Mouse (Mus musculus) layer of hippocampus, adult 9-11 months (tissue): ENCODE results near the gene Sipa1l1.

Experiments
- DNase-seq: peaks from one replicate; pipeline ENCODE4 v3.0.0; 2022

Gene Sipa1l1

GRCm38 (mm10) chr12:82168820-82169533 is at the start of gene Sipa1l1:
Gene Sipa1l1, plus strand, starts transcription at chr12:82169320.
- DNase-seq, result peak; percentile 96

DNA sequence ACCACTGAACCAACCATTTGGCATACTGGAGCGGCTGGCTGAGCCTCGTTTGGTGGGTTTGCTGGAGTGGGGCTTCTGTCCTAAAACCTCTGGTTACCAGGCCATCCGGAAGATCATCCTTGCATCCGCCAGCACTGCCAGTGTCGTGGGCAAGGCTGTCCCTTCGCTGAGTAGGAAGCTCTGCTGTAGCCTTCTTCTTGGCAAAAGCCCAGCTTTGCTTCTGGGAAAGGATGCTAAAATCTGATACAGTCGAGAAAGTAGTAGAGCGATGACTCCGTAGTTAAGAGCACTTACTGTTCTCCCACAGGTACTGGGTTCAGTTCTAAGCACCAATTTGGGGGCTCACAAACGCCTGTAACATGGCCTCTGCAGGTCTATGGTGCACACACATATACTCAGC is 47.2 kb upstream of the Sipa1l1 start:
- no peak for DNase-seq

GRCm38 (mm10) chr12:82122450-82123249 is 46.5 kb upstream of the Sipa1l1 start:
- DNase-seq, result peak; percentile 80

DNA sequence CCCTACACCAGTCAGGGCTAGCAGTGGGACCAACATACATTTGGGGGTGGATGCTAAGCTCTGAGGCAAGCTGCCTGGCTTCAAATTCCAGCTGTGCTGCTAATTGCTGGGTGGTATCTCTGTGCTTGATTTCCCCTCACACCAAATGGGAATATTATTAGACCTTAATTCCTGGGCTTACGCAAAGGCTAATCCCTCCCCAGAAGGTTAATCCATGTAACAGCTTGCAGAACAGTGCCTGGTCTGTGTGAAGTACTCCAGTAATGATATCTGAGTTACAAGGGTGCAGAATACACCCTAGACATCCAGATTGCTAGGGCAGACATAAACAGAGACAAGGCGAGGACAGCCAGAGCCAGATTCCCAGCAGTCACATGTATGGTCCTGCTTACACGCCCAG is 42.3 kb upstream of the Sipa1l1 start:
- no peak for DNase-seq

DNA sequence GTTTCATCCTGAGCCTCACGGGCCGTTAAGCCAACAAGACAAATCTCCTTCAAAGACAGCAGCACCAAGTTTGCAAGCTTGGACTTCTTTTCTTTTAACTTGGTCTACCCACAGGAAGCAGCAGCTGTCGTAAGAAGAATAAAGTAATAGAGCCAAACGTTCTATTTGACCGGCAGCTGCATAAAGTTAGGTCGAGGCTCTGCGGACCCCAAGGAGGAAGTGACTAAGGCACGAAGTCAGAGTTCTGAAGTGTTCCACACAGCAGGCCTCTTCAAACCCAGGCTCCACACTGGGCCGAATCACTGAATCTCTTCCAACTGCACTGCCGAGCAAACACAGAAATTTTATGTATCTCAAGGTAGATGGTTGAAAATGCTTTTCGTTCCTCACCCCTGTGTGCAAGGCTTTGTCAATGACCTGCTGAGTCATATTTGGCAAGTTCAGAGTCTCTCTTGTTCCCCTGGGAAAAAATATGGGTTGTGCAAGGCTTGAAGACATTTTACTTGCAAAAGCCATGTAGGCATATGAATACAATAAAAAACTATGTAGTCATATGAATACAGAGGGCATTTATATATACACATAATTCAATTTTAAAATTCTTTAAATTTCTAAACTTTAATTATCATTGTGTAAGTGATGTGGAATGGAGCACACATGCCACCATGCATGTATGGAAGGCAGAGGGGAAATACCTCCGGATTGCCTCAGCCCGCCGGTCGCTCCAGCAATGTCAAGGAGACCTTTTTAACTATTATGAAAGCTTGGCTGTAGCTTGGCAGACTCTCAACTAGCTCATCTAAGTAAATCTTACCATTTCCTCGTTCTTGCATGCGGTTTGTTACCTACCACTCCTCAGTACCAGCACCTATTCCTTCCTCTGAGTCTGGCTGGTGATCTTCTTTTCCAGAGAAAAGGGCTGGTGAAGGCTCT is 29.6 kb upstream of the Sipa1l1 start:
- DNase-seq, result no peak

DNA sequence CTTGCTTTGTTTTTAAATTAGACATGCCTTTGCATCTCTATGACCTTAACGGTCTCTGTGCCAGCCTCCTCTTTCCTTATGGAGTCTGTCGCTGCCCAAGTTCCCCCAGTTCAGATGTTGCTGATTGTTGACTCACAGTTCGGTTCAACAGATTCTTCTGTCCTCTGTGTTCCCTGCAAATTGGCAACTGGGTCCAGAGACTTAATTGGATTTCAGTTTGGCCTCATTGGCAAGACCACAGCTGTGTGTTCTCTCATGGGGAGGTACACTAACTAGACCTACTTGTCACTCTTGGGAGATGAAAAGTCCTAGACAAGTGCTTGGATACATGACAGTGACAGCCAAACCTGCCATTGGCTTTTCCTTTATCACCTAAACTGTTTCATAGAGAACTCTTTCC is 25.7 kb upstream of the Sipa1l1 start:
- DNase-seq, result no peak

- no peak for DNase-seq
These were observed 23.9 kb upstream of the Sipa1l1 start for GRCm38 (mm10) chr12:82145173-82145572.

DNA sequence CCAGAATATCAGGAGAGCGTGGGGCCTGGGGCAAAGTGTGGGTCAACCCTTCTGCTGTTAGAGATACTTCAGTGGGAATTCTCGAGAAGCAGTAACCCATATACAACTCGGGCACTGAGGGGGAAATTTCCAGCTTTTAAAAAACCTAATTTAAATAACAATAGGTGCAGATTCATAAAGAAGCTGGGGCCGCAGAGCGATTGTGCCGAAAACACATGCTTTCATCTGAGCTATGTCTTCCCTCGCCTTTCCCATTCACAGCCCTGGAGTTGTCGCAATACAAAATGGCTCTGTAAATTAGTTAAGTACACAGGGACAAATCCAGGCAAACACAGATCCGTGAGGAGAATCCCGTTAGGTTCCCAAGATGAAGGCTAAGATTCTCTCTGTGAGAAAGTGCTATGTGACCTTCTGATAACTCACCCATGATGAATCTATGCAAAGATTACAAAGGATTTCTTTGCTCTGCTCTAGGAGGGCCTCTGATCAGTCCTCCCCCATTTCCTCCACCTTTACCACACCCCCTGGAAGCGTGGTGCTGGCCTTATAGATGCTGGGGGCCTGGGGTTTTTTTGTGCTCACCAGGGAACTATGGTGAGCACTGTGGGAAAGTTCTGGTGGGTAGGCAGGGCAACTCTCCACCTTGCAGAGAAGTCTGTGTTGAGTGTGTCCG is 22.0 kb upstream of the Sipa1l1 start:
- DNase-seq, result no peak

GRCm38 (mm10) chr12:82148328-82148930 is 20.7 kb upstream of the Sipa1l1 start:
- no peak for DNase-seq

DNA sequence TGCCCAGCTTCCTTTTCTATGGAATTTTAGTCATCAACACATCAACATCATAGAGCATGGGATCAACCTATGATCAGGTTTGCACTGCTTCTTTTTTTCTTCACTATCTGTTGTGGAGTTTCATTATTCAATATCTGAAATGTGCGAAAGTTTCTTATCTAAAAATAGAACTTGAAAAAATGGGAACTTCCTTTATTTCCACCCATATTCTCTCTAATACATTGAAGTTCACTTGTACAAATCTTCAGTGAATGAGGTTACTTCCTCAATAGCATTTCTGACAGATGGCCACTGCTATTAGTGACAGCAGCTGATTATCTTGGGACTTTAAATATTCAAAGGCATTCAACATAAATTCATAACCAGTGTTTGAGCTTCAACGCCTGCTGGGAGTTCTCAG is 18.1 kb upstream of the Sipa1l1 start:
- DNase-seq, result no peak

- no peak for DNase-seq
These were observed 14.6 kb upstream of the Sipa1l1 start for GRCm38 (mm10) chr12:82154527-82154926.

- no peak for DNase-seq
These were observed 10.6 kb upstream of the Sipa1l1 start for GRCm38 (mm10) chr12:82158516-82158915.

DNA sequence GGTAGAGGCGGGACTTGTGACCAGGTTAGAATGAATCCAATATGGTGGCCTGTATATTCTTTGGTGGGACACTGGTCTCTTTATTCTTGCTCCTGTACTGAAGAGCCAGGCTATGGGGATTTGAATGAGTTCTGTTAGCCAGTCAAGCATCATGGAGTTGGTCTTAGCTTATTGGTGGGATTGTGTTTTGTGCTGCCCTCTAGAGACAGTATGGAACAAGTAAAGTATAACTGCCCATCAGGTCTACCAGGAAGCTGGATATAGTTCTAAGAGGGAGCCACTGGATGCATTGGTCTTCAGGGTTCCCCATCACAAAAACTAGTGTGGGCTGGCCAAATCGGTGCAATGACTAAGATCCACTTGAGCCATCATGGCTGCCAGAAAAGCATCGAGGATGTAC is 9.7 kb upstream of the Sipa1l1 start:
- DNase-seq, result no peak

DNA sequence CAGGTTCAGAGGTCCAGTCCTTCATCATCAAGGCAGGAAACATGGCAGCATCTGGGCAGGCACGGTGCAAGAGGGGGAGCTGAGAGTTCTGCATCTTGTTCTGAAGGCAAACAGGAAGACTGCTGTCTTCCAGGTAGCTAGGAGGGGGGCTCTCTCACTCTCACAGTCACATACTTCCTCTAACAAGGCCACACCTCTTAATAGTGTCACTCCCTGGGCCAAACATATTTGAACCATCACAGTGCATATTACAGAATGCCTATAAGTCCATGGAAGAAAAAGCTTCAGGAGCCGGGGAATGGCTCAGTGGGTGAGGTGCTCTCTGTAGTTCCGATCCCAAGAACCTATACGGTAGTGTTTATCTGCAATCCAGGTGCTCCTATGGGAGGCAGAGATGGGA is 3.5 kb upstream of the Sipa1l1 start:
- DNase-seq, result no peak

DNA sequence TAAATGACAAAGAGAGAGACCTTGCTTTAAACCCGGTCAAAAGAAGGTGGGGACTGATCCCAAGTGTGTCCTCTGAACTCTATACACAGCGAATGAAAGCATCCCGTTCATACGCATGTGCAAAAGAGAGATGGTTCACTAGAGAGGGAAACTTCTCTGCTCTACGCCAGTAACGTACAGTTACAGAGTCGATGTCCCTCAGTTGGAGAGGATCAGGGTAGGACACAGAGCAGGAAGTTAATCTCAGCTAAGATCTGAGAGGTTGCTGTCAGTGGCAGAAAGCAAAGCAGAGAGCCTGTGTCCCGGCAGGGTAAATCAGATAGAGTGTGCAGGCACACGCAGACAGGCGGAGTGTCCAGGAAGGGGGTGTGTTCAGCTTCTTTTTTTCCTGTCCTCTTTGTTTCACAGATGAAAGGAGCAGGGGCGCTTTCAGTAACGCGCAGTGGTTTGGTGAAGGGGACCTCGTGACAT is 3.0 kb upstream of the Sipa1l1 start:
- DNase-seq, result no peak

DNA sequence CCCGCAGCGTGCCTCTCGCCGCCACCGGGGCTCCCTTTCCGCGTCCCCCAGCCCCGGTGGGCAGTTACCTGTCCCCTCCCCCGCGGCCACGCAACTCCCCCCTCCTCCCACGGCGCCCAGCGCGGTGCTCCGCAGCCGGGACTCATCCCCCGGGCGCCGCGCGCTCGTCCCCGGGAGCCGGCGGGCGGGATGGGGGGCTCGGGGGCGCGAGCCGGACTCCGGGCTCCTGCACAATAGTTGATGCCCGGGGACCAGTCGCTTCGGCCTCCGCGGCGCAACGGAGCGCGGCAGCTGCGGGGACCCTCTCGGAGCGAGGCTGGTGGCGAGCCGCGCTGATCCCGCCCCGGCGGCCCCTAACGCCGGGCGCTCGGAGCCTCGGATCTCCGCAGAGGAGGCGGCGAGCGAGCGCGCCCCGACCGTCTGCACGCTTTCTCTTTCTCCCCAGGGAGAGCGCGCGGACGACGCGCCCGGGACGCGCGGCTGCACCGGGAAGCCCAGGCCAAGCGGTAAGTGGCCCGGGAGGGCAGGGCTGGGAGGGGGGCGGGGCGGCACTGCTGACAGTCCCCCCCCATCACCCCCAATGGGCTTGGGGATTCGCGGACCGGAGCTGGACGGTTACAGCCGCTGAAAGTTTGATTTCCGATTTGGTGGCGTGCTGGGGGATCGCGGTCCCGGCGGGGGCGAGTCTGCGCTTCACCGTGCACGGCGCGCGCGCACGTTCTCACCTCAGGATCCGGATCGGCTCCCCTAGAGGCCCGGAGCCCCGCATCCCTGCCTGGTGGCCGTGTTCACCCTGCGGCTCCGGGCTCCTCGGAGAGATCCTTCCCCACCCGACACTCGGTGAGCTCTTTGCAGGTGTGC is 681 bp downstream of the Sipa1l1 start:
- DNase-seq, result peak; percentile 70

- DNase-seq, result no peak
These were observed 1.6 kb downstream of the Sipa1l1 start for GRCm38 (mm10) chr12:82170461-82171279.

GRCm38 (mm10) chr12:82171591-82171990 is 2.5 kb downstream of the Sipa1l1 start:
- peak; percentile 35 for DNase-seq

DNA sequence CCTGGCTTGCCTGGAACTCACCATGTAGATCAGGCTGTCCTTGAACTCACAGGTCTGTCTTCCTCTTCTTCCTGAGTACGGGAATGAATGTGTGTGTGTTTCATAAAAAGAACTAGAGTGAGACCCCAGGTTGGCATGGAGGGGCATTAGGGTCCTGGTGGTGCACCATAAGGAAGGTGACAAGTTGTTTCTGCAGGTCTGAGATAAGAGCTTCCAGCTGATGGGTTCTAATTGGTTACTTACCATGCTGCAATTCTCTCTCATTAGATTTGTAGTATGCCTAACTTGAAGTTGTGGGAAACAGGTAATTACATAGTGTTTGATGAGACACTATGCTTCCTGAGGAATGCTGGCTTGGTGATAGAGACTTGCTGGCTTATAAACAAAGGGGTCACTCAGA is 4.5 kb downstream of the Sipa1l1 start:
- no peak for DNase-seq

DNA sequence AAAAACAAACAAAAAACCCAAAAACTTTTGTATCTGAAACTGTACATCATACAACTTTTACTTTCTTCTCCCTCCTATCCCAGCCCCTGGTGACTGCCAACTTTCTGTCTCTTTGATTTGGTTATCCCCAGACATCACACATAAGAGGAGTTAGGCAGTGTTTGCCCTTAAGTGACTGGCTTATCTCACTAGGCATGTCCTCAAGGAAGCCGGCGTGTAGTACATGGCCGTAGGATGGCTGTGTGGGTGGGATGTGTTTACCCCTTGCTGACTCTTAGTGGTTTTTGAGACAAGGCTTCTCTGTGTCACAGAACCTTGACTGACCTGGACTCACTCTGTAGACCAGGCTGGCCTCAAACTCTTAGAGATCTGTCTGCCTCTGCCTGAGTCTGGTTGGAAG is 6.6 kb downstream of the Sipa1l1 start:
- DNase-seq, result no peak
